Mouse (Mus musculus): ENCODE results near the gene Dock2. TPM values are rescaled to one million over a fixed set of nuclear protein-coding genes. Genes with fewer than 3 reads are reported as not detected.
A peak's percentile ranks its signal among the peaks of the same experiment; 100 is the strongest.

Dock2 gene
- polyA plus RNA-seq, 1 experiment from 2014 or later, result 1.1 TPM

DNA sequence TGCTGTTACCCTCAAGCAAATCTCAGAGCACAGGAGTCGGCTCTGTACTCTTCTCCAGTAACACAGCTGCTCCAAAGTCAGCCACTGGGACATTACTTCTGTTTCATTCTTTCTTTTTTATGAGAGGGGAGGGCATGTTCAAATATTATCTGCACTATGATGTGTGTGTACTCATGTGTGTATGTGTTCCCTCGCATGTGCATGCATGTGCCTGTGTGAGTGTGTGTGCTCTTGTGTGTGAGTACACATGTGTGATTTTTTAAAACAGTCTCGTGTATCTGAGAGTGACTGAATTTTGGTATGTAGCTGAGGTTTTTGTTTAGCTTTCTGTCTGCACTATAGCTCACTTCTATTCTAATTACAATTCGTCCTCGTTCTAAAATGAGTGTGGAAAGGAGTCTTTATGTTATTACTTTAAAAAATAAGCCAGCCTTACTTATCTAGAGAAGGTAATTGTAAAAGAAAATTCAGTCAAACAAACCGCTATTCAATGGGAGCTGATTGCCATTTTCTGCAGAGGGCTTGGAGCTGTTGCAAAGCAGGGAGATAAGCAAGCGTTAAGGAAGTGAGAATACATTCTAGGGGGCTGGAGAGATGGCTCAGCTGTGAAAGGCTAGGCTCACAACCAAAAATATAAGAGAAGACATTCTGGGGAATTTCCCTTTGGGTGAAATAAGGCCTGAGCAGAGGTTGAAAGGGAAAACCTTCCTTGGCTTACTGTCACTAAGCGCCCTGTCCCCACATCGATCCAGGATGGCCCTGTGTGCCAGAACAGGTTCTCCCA is 589.3 kb downstream of the Dock2 start:
- ATAC-seq (ENCODE audit: low FRiP score, low TSS enrichment), result no peak
- Histone ChIP-seq H3K4me2 (replicated peaks; ENCODE audit: low read depth, low read length) (no peak overlapping the region), H3K9me3 (ENCODE audit: control insufficient read depth, low read length) (no peaks in the 10 kb centered on the region), H3K27ac (ENCODE audit: low read depth, low read length) (no peak overlapping the region), H3K4me1 (ENCODE audit: control insufficient read depth, insufficient read depth, low read length) (no peaks in the 10 kb centered on the region), H3K36me3 (ENCODE audit: control insufficient read depth, insufficient read depth, low read length) (no peaks in the 10 kb centered on the region), H3K27me3 (ENCODE audit: control insufficient read depth, insufficient read depth, low read length) (no peaks in the 10 kb centered on the region), H3K9ac (ENCODE audit: low read depth, low read length) (no peak overlapping the region), H3K4me3 (ENCODE audit: low read length) (no peak overlapping the region)
- 63% methylated on average over 9 of the region's 9 CpGs for WGBS

DNA sequence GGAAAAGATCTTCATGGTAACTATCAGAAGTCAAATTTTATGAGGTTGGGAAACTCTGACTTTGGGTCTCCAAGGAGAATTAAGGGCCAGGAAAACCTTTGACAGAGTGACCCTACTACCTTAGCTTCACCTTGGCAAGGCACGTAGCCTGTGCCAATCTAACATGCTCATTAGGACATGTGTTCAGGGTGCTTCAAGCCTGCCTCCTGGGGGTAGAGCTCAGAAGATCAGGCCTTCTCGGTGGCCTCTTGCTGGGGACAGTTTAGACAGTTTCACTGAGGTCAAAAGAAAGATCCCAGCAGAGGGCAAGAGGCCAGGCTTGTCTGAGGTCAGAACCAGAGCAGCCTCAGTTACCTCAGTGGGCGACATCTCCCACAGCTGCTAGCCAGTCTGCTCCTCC is 590.0 kb downstream of the Dock2 start:
- Histone ChIP-seq H3K36me3 (ENCODE audit: control insufficient read depth, insufficient read depth, low read length) (no peaks in the 10 kb centered on the region), H3K9me3 (ENCODE audit: control insufficient read depth, low read length) (no peaks in the 10 kb centered on the region), H3K27me3 (ENCODE audit: control insufficient read depth, insufficient read depth, low read length) (no peaks in the 10 kb centered on the region), H3K4me3 (ENCODE audit: low read length) (no peak overlapping the region), H3K4me2 (replicated peaks; ENCODE audit: low read depth, low read length) (no peak overlapping the region), H3K4me1 (ENCODE audit: control insufficient read depth, insufficient read depth, low read length) (no peaks in the 10 kb centered on the region), H3K9ac (ENCODE audit: low read depth, low read length) (no peak overlapping the region), H3K27ac (ENCODE audit: low read depth, low read length) (no peak overlapping the region)
- ATAC-seq (ENCODE audit: low FRiP score, low TSS enrichment), result no peak
- 42% methylated on average over 3 of the region's 3 CpGs for WGBS

DNA sequence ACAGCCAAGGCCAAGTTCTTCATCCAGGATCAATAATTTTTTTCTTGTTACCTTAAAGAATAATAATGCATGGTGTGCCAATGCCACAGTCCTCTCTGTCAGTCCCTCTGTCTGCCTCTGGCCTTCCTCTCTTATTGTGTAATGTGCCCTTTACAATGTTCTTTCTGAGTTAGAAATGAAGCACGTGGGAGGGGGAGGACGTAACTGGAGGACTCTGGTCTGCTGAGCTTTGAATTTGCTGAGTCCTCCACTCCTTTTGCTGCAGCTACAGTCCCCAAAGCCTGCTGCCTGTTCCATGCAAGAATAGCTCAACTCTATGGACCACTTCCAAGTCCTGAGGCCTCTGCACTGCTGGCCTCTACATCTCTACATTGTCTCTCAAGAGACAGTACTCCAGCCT is 599.4 kb downstream of the Dock2 start:
- no peaks in the 10 kb centered on the region for H3K9me3 ChIP-seq (ENCODE audit: control insufficient read depth, low read length)
- 57% methylated on average over 2 of the region's 2 CpGs for WGBS
- no peak overlapping the region for H3K4me2 ChIP-seq (replicated peaks; ENCODE audit: low read depth, low read length)
- H3K27me3 ChIP-seq (ENCODE audit: control insufficient read depth, insufficient read depth, low read length), result no peaks in the 10 kb centered on the region
- H3K4me3 ChIP-seq (ENCODE audit: low read length), result no peak overlapping the region
- no peak overlapping the region for H3K9ac ChIP-seq (ENCODE audit: low read depth, low read length)
- H3K27ac ChIP-seq (ENCODE audit: low read depth, low read length), result no peak overlapping the region
- 0 out of 2 replicates have a peak, but pooled peaks cover 3% of the 10 kb centered on the region for H3K4me1 ChIP-seq (ENCODE audit: control insufficient read depth, insufficient read depth, low read length)
- no peaks in the 10 kb centered on the region for H3K36me3 ChIP-seq (ENCODE audit: control insufficient read depth, insufficient read depth, low read length)
- ATAC-seq (ENCODE audit: low FRiP score, low TSS enrichment), result no peak

DNA sequence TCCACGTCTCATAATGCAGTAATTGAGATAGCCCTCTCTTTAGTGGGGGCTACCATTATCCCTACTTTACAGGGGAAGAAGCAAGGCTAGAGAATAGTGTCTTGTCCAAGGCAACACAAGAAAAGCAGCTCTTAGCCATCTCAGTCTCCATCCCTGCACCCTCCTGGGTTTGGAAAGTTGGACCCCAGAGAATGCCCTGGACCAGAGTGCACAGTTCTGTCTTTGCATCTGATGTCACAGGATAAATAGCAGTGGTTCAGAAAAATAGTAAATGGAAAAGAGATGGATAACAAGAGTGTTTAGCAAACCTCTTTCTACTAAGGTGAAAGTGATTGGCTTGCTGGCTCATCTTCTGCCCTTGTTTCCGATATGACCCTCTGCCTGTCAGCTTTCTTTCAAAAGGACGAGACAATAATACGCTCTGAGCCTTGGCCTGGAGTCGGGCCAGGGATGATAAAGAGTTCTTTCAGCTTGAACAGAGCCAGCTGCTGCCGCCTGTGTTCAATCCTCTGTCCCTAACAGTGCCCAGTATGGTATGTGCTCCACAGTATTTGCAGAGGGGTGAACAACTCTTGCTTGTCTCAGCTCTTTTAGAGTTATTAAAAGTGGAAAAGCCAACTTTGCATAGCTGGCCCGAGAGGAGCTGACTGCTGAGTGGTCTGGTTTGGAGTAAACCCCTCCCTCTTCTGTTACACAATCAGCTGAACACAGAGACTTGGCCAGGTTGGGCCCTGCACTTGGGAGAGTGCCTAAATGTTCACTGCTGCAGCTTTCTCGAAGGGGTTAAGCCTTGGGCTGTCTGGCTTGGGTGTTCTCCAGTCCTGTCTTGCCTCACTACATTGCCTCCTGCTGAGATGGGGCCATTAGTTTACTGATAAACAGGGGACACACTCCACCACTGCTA is 602.2 kb downstream of the Dock2 start:
- ATAC-seq (ENCODE audit: low FRiP score, low TSS enrichment), result peak; percentile 82; the same call in 1 of the 2 replicates
- Histone ChIP-seq H3K9ac (ENCODE audit: low read depth, low read length) (no peak overlapping the region), H3K4me1 (ENCODE audit: control insufficient read depth, insufficient read depth, low read length) (0 out of 2 replicates have a peak, but pooled peaks cover 3% of the 10 kb centered on the region), H3K4me3 (ENCODE audit: low read length) (no peak overlapping the region), H3K36me3 (ENCODE audit: control insufficient read depth, insufficient read depth, low read length) (no peaks in the 10 kb centered on the region), H3K27me3 (ENCODE audit: control insufficient read depth, insufficient read depth, low read length) (no peaks in the 10 kb centered on the region), H3K4me2 (replicated peaks; ENCODE audit: low read depth, low read length) (no peak overlapping the region), H3K27ac (ENCODE audit: low read depth, low read length) (peak overlapping the region; percentile 37; the same call in 1 of the 2 replicates), H3K9me3 (ENCODE audit: control insufficient read depth, low read length) (no peaks in the 10 kb centered on the region)
- WGBS, result 51% methylated on average over 8 of the region's 8 CpGs

DNA sequence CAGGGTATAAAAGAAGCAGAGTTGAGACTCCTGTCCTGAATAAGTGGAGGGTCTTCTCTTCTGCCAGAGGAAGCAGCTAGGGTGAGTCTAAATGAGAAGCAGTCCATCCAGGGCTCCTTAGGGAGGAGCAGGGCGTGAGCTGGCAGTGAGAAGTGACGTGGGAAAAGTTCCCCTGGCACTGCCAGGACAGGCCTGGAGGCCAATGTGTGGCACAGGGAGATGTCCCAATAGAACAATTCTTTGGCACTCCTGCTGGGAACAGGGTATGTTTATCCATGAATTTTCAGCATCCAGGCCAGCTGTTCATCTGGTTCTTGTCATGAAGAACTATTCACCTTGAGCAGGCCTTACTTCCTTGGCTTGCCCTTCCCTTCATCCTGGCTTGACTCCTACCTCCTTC is 604.9 kb downstream of the Dock2 start:
- H3K4me1 ChIP-seq (ENCODE audit: control insufficient read depth, insufficient read depth, low read length), result 0 out of 2 replicates have a peak, but pooled peaks cover 3% of the 10 kb centered on the region
- no peak overlapping the region for H3K27ac ChIP-seq (ENCODE audit: low read depth, low read length)
- ATAC-seq (ENCODE audit: low FRiP score, low TSS enrichment), result no peak
- no peaks in the 10 kb centered on the region for H3K27me3 ChIP-seq (ENCODE audit: control insufficient read depth, insufficient read depth, low read length)
- no peak overlapping the region for H3K4me2 ChIP-seq (replicated peaks; ENCODE audit: low read depth, low read length)
- no peaks in the 10 kb centered on the region for H3K36me3 ChIP-seq (ENCODE audit: control insufficient read depth, insufficient read depth, low read length)
- H3K9me3 ChIP-seq (ENCODE audit: control insufficient read depth, low read length), result no peaks in the 10 kb centered on the region
- H3K9ac ChIP-seq (ENCODE audit: low read depth, low read length), result no peak overlapping the region
- WGBS, result 89% methylated on average over 2 of the region's 2 CpGs
- no peak overlapping the region for H3K4me3 ChIP-seq (ENCODE audit: low read length)

Other genes with a start within 250 kb of the Dock2 start
- gene Spdl1, start 49.7 kb upstream of the Dock2 start, polyA plus RNA-seq (2014; fragmentation: Nextera tagmentation; extraction: Ambion mirVana), result 26.0 and 26.9 TPM in 2 replicates